Mouse (Mus musculus): ENCODE measurements around the gene Dtx3.
"Not testable (repeated sequence)": the region's sequence is repeated elsewhere in the genome, so short reads cannot be mapped to it uniquely, and the experiment has no call there.

Gene Dtx3

DNA sequence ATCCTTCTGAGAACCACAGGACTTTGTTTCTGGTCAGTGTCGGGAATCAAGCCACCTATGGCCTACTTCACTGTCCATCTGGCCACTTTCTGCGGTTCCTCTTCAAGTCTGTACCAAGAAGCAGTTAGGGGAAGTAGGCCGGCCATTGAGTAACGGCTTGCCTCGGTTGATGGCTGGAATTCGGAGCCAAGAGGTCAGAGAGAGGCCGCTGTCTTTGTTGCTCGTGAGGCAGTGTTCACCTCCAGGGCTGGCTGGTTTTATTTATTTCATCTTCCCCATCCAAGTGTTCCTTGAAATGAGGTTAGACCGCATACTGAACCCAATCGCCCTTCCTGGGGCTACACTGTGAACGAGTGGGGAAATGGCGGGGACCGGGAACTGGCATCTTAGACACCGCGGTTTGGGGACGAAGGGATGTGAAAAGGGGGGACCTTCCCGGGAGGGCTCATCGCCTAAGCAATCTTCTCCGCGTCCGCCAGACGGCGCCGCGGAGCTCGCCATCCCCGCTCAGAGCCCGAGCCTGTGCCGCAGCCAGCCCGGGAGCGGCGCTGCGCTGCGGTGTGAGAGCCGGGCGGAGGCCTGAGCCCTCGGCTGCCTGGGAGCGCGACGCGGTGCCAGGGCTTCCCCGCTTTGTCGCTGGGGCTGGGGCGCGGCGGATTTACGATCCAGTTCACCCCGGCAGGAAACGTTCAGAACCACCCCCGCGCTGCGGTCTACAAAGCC lies 30.7 kb downstream of the Dtx3 start, which contains the start of gene B4galnt1:
Gene B4galnt1 (plus strand): TSS at position 595 of the 723 bp plus-strand sequence.
- DNase-seq = peak; percentile 78

DNA sequence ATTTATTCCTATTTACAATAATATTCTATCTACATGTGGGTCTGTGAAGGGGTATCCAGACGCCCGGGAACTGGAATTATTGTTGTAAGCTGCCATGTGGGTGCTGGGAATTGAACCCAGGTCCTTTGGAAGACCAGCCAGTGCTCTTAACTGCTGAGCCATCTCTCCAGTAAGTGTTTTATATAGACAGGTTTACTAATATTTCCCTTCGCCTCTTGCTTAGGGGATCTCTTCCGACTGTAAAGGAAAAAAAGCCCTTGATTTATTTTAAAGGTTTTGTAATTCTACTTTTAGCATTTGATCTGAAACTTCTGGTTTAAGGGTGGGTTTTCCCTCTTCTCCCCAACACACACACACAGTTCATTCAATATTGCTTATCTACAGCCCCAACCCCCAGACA lies 31.3 kb downstream of the Dtx3 start:
- no peak for DNase-seq

DNA sequence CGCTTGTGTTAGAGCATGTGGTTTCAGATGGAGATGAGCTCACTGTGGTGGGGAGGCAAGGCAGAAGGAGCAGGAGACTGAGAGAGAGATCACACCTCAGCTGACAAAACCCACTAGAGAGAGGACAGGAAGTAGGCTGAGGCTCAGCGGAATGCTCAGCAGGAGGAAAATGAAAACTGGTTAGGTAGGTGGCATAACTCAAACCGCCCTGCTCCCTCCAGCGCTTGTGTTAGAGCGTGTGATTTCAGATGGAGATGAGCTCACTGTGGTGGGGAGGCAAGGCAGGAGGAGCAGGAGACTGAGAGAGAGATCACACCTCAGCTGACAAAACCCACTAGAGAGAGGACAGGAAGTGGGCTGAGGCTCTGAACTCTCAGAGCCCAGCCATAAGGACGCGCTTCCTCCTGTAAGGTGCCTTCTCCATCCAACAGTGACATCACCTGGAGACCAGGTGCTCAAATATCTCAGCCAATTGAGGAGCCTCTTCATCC lies 32.7 kb downstream of the Dtx3 start:
- not testable (repeated sequence) for DNase-seq

DNA sequence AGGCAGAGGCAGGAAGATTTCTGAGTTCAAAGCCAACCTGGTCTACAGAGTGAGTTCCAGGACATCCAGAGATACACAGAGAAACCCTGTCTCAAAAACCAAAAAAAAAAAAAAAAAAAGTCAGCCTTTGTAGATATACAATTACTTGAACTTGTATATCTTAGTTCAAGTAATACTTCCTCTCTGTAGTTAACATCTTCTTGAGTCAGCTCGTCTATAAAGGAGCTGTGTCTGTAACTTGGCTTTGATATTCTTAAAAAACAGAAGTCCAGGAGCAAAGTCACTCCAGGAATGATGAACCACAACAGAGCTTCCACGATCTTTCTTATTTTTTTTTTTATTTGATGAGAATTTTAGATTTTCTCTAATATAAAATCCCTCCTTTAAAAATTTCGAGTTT lies 34.8 kb downstream of the Dtx3 start:
- no peak for DNase-seq

DNA sequence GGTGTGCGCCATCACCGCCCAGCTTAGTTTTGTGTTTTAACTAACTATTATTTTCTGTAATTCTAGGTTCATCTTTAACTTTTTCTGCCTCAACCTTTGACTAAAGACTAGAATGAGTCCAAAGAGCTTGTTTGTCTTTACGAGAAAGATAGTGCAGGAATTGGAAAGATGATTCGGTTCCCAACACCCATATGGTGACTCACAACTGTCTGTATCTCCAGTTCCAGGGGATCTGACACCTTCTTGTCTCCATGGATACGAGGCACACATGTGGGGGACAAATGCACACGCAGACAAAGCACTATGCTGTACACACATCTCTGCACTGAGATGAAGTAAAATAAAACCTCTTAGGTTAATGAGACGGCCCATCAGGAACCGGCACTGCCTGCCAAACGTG lies 35.4 kb downstream of the Dtx3 start:
- DNase-seq = no peak

DNA sequence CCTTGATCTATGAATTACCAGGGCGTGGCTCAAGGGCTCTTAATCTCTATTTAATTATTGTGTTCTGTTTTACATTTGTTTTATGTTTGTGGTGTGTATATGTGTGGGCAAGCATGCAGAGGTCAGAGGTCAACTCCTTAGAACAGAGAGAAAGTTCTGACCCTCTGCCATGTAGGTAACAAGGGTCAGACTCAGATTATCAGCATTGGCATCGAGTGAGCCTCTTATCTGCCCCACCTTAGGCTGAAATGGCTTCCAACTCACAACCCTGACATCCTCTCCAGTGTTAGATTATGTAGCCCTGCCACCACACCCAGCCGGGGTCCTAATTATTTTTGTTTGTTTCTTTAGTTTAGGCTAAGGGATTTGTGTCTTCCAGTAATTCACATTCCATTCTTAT lies 37.1 kb downstream of the Dtx3 start:
- no peak for DNase-seq

DNA sequence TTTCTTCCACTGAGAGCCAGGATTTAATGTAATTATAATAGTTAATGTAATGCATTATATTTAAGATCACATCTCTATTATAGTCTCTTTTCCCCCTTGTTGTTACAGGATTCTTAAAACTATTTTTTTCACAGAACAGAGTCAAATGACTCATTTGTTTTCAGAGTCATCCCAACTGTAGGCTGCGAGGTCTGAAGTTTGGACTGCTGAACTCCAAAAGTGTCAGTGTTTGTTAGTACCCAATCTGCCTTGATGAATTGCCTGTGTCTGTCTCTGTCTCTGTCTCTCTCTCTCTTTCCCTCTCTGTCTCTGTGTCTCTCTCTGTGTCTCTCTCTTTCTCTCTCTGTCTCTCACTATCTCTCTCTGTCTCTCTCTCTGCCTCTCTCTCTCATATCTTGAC lies 39.0 kb downstream of the Dtx3 start:
- no peak for DNase-seq

DNA sequence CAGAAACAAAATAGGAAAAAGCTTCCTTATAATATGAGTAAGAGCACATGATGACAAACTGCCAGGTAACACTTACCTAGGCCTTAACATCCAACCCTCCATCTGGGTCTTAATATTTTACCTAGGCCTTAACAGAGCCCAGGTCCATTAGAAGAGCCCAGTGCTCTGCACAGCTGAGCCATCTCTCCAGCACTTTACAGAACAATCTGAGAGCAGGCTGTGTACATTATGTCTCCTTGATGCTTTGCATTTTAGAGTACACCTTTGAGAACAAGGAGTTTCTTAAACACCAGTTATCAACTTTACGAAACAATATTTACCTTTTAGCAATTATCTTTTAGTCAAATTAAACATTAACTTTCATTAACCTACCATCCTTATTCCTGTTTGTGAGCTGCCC lies 39.4 kb downstream of the Dtx3 start:
- DNase-seq = no peak

DNA sequence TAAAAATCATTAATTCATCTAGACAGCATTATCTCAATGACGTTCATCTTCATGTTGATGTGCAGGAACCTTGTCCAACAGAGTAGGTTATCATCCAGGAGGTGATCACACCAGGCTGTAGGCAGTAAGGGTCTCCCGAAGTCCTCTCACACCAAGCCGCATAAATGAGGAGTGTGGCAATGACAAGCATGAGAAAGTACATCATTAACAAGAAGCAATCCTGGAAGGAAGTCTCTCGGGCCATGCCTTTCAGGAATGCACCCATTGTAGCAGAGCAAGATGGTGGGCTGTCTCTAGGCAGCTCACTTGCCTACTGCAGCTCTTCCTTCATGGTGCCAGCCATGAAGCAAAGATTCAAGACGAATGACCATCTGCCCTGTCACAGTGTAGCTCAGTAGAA lies 40.9 kb downstream of the Dtx3 start:
- no peak for DNase-seq

DNA sequence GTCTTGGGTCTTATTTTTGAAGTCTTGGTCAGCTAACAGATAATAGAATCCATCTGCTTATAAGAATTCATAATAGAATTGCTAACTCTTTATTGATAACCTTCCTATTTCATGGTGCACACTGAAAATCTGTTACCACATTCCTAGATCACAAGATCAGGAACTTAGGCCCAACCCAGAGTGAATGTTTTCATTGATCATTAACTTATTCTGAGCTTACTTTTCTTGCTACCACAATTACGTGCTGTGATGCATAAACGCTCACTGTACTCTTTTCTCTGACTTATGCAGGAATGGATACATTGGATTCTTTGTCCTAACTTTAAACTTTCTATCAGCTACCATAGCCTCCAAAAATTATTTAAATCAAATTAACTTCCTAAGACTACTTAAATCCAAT lies 41.3 kb downstream of the Dtx3 start:
- DNase-seq = no peak

DNA sequence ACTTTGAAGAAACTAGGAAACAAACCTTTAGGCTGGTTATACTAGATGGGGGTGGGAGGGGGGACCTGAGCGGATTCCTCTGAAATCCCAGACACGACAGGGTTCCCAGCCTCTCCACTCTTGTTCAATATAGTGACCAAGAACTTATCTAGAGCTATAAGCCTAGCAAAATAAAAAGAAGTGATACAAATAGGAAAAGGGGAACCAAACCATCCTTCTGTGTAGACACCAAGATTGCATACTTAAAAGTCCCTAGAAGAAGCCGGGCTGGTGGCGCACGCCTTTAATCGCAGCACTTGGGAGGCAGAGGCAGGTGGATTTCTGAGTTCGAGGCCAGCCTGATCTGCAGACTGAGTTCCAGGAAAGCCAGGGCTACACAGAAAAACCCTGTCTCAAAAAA lies 42.2 kb downstream of the Dtx3 start:
- no peak for DNase-seq

DNA sequence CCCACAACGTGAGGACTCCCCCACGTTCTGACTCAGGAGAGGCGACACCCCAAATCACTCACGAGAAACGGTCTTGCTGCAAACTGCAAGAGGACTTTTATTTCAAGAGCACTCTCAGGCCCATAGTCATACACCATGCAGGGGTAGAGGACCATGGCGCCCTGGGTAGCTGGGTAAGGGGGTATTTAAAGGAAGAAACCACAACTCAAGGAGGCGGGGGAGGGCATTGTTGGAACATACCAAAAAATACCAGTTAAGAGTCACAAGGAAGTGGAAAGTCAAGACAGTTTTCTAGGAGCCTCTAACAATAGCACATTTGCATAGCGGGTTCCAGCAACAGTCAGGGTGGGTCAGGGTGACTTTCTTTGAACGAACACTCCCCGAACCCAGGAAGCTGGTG lies 43.0 kb downstream of the Dtx3 start:
- not testable (repeated sequence) for DNase-seq

DNA sequence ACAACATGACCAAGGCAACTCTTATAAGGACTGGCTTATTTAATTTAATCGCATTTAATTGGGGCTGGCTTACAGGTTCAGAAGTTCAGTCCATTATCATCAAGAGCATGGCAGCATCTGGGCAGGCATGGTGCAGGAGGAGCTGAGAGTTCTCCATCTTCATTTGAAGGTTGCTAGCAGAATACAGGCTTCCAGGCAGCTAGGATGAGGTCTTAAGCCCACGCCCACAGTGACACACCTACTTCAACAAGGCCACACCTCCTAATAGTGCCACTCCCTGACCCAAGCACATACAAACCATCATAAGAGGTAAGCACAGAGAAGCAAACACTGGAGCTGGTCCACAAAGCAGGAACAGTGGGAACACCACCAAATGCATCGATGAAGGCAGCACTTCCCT lies 44.3 kb downstream of the Dtx3 start:
- DNase-seq = peak; percentile 50

DNA sequence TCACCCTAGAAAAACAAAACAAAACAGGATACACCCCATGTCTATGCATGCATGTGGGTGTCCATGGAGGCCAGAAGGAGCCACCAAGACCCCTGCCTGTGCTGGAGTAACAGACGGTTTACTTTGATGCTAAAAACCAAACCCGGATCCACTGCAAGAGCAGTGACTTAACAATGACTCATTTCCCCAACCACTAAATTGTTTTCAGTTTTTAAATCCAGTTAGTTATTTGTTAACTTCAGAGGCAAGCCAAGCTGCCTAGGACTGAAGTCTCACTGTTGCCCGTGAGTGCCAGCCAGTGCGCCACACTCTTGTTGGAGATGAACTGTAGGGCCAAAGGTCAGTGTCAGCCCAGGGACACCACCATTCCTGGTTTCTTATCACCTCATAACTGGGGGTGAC lies 45.1 kb downstream of the Dtx3 start:
- DNase-seq = no peak

DNA sequence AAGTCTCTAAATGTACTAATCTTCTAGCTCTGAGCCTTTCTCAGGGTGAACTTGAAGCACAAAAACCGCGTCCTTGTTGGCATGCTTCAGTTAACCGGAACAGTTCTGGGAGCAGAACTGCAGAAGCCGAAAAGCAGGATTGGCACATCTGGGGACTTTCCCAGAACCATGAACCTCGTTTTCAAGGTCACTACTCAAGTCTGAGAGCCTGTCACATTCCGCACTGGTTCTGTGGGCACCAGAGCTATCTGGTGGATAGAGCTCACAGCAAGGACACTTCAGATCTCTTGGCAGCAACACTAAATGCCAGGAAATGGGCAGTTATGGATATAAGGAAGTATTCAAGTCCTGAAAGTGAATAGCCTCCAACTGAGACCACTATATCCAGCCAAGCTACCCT lies 48.4 kb downstream of the Dtx3 start:
- peak; percentile 44 for DNase-seq

DNA sequence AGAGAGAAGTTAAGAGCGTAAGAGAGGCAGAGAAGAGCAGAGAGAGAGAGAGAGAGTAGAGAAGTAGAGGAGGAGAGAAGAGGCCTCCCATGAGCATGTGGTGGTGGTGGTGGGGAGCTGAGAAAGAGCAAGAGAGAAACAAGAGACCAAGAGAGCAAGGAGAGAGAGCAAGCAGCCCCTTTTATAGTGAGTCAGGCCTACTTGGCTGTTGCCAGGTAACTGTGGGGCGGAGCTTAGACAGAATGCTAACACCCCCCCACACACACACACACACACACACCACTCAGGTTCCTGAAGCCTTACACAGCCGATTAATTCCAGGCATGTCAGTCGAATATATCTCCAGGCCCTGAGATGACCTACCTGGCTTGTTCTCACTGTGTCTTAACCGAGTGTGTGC lies 50.2 kb downstream of the Dtx3 start:
- DNase-seq = no peak

DNA sequence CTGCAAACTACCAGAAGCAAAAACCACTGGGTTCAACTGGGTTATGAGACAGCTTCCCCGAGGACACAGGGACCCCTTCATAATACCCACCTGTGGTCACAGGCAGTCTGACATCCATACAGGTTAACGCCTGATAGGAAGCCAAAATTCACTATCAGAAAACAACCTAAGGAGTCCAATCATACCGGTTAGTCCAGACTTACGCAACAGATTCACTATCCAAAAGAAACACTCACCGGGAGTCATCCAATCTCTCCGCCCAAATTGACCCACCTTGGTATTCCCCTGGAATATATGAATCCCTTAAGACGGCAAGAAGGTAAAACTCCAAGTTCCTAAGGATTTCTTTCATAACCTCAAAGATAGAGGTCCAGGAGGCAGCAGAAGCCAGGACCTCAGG lies 51.0 kb downstream of the Dtx3 start:
- DNase-seq = peak; percentile 69

DNA sequence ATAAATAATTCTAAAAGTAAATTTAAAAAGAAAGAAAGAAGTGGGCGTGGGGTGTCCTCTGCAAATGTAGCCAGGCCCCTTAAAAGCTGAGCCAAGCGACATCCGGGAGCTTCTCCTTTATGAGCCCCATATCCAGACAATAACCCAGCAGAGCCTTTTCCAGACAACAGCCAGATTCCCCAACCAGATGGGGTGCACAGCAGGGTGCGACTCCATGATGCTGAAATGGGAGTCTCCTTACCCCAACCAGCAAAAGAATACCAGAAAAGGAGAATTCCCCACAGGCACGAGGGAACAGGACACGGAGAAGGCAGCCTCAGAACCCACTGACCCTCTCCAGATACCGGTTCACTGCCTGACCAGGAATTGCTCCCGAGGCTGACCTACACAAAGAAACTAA lies 52.3 kb downstream of the Dtx3 start:
- DNase-seq = no peak

DNA sequence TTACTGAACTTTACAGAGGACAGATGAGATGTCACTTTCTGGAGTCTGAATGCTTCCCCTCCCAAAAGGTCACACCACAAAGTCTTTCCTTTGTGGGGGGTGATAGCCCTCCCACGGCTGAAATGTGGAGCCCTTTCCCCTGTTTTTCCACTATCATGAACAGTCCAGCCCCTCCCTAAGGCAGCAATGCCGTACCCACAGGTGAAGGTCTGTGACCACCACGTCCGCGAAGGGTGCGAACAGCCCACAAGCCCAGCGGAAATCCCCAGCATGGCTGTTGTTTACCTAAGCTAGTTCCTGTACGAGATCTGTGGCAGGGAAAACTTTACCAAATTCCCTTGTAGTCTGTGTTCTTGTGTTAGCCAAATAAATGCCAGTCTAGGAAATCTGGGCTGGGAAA lies 54.0 kb downstream of the Dtx3 start:
- no peak for DNase-seq

DNA sequence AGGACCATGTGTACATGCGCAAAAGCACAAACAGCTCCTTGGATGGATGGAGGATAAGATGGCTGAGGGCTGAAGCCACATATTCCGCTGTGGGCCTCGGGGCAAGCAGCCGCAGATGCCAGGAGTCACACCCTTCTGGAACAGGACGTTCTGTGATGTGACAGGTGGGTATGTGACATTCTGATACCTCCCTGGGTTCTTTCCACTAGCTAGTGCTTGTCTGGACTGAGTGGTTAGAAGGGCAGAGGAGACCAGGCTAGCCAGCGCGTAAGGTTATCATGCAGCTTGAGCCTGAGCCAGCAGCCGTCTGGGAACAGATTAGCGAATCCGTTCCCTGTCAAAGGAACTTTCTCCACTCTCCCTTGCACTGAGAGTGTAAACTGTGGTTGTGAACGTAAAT lies 54.6 kb downstream of the Dtx3 start:
- DNase-seq = no peak

All from lung, postnatal 36 days (tissue).